Mouse (Mus musculus) midbrain, embryonic 11.5 days (tissue): ENCODE results near the gene Tex2. TPM values are rescaled to one million over a fixed set of nuclear protein-coding genes. Genes with fewer than 3 reads are reported as not detected.

Experiments used
- ATAC-seq: fragments of 200-750 bp; cut with Nextera tagmentation; 2 replicates; pipeline ENCODE4 v1.8.0; 2017; ENCODE audit warnings: moderate TSS enrichment, moderate library complexity; ENCODE audit not compliant: low FRiP score
- DNase-seq: peaks from one replicate; pipeline ENCODE4 v3.0.0; 2015; ENCODE audit warnings: low spot score; ENCODE audit errors: missing footprints
- H3K27ac ChIP-seq: fragments of 300-500 bp; sonication (generic); 2 replicates; pipeline ENCODE4 v1.5.1; 2014; ENCODE audit warnings: low read depth, low read length
- H3K27me3 ChIP-seq: fragments of 300-500 bp; sonication (generic); 2 replicates; pipeline ENCODE4 v1.6.1; 2014; ENCODE audit warnings: mild to moderate bottlenecking, low read length, moderate library complexity, mixed read lengths; ENCODE audit not compliant: control insufficient read depth, insufficient read depth
- H3K36me3 ChIP-seq: fragments of 300-500 bp; sonication (generic); 2 replicates; pipeline ENCODE4 v1.6.1; 2014; ENCODE audit warnings: mild to moderate bottlenecking, low read length, moderate library complexity, mixed read lengths; ENCODE audit not compliant: control insufficient read depth, insufficient read depth
- H3K4me1 ChIP-seq: fragments of 300-500 bp; sonication (generic); 2 replicates; pipeline ENCODE4 v1.6.1; 2014; ENCODE audit warnings: low read length; ENCODE audit not compliant: control insufficient read depth, insufficient read depth
- H3K4me2 ChIP-seq: fragments of 300-500 bp; sonication (generic); 2 replicates; pipeline ENCODE4 v1.6.1; 2014; ENCODE audit warnings: mild to moderate bottlenecking, moderate library complexity
- H3K4me3 ChIP-seq: fragments of 300-500 bp; sonication (generic); 2 replicates; pipeline ENCODE4 v1.5.1; 2014; ENCODE audit warnings: low read depth, low read length
- H3K9ac ChIP-seq: fragments of 300-500 bp; sonication (generic); 2 replicates; pipeline ENCODE4 v1.6.1; 2014; ENCODE audit warnings: low read length
- H3K9me3 ChIP-seq: fragments of 300-500 bp; sonication (generic); 2 replicates; pipeline ENCODE4 v1.6.1; 2016; ENCODE audit warnings: low read length; ENCODE audit not compliant: control insufficient read depth
- WGBS: fragments of 180-500 bp; shearing (Covaris S2); extraction: QIAGEN DNeasy Blood & Tissue Kit; methylation state at CpG from one replicate; pipeline ENCODE4 v1.1.7; 2014; 5-methylcytosine and 5-hydroxymethylcytosine counted together
- polyA plus RNA-seq: library from polyadenylated mRNA; unstranded; fragments of >200 nt; fragmentation: Nextera tagmentation; extraction: Ambion mirVana; gene quantifications from 2 replicates; pipeline ENCODE4 v1.2.1, GENCODE M21; 2014

The Tex2 gene
- polyA plus RNA-seq, 1 experiment from 2014 or later: 9.9 TPM

- H3K9me3 ChIP-seq: no peaks in the 10 kb centered on the region
- H3K36me3 ChIP-seq: no peaks in the 10 kb centered on the region
- 95% methylated on average over 4 of the region's 4 CpGs for WGBS
- no peaks in the 10 kb centered on the region for H3K27me3 ChIP-seq
- ATAC-seq (no peak), DNase-seq (no peak)
- no peaks in the 10 kb centered on the region for H3K4me1 ChIP-seq
- H3K4me2 ChIP-seq: no peak overlapping the region
- H3K9ac ChIP-seq: no peak overlapping the region
- H3K4me3 ChIP-seq: no peak overlapping the region
- no peak overlapping the region for H3K27ac ChIP-seq
Observed at GRCm38 (mm10) chr11:106546081-106546480, 67.1 kb downstream of the Tex2 start.

DNA sequence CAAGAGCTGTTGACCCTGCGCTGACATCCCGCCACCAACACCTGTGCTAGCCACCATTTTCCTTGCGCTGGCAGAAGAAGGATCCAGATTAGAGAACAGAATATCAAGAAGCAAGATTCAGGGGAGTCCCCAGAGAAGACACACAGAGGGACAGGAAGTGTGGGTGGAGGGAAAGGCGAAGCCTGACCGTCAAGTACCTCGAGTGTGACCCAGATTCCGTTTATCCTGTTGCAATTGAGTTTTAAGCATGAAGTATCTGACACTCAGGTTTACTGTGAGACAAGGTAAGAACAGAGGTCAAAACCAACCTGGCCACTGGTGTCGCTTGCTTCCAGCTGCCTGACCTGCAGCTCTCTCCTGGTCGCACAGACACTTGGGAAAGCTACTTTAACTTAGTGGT, 68.3 kb downstream of the Tex2 start:
- H3K9ac ChIP-seq: no peak overlapping the region
- no peak overlapping the region for H3K4me2 ChIP-seq
- no peaks in the 10 kb centered on the region for H3K27me3 ChIP-seq
- H3K4me1 ChIP-seq: no peaks in the 10 kb centered on the region
- no peak overlapping the region for H3K27ac ChIP-seq
- DNase-seq: no peak
- 93% methylated on average over 9 of the region's 9 CpGs for WGBS
- H3K9me3 ChIP-seq: no peaks in the 10 kb centered on the region
- ATAC-seq: no peak
- H3K4me3 ChIP-seq: no peak overlapping the region
- H3K36me3 ChIP-seq: no peaks in the 10 kb centered on the region

GRCm38 (mm10) chr11:106544133-106544532, 69.1 kb downstream of the Tex2 start:
- H3K4me2 ChIP-seq: no peak overlapping the region
- DNase-seq: no peak
- H3K27ac ChIP-seq: no peak overlapping the region
- H3K9ac ChIP-seq: no peak overlapping the region
- no peaks in the 10 kb centered on the region for H3K9me3 ChIP-seq
- no peaks in the 10 kb centered on the region for H3K27me3 ChIP-seq
- no peaks in the 10 kb centered on the region for H3K4me1 ChIP-seq
- no peak for ATAC-seq
- no peaks in the 10 kb centered on the region for H3K36me3 ChIP-seq
- WGBS: 93% methylated on average over 11 of the region's 11 CpGs
- H3K4me3 ChIP-seq: no peak overlapping the region

- Histone ChIP-seq H3K9me3 (no peaks in the 10 kb centered on the region), H3K4me3 (no peak overlapping the region), H3K4me1 (no peaks in the 10 kb centered on the region), H3K4me2 (no peak overlapping the region), H3K27me3 (no peaks in the 10 kb centered on the region), H3K27ac (no peak overlapping the region), H3K9ac (no peak overlapping the region), H3K36me3 (no peaks in the 10 kb centered on the region)
- ATAC-seq (no peak), DNase-seq (no peak)
- WGBS: 92% methylated on average over 13 of the region's 13 CpGs
Observed at GRCm38 (mm10) chr11:106543006-106543405, 70.2 kb downstream of the Tex2 start.

- H3K27me3 ChIP-seq: no peaks in the 10 kb centered on the region
- no peak overlapping the region for H3K27ac ChIP-seq
- H3K9ac ChIP-seq: no peak overlapping the region
- H3K36me3 ChIP-seq: no peaks in the 10 kb centered on the region
- no peaks in the 10 kb centered on the region for H3K9me3 ChIP-seq
- ATAC-seq (no peak), DNase-seq (no peak)
- no peak overlapping the region for H3K4me2 ChIP-seq
- no peak overlapping the region for H3K4me3 ChIP-seq
- H3K4me1 ChIP-seq: no peaks in the 10 kb centered on the region
Observed at GRCm38 (mm10) chr11:106542385-106542784, 70.8 kb downstream of the Tex2 start.

DNA sequence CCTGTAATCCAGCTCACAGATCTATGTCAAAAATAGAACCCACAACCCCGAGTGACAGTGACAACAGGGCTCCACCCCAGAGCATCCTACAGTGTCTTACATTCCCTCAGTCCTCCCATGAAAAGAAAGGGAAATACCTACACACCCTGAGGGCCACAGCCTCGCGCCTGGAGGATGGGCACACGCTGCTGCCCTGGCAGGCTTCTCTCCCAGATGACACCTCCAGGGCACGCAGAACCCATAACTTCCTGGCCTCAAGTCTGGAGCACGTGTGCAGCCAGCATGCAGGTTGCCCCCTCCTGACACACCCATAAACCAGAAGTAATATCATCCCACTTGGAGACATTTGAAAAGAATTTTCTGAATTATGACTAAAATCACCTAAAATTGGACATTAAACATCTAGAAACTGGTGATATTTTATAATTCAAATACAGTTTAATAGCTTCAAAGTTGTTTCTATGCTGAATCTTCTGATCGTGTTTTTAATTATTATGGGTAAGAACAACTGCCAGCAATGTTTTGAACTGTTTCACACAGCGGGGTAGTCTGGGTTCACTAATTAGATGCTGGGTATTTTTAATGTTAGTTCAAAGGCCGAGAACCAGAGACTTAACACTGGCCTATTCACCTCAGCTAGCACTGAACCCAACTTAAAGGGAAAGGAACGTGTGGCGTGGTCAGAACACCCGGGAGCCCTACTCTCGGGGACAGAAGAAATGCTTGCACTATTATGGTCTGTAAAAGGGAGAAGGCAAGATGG, 72.5 kb downstream of the Tex2 start:
- no peaks in the 10 kb centered on the region for H3K4me1 ChIP-seq
- WGBS: 81% methylated on average over 13 of the region's 13 CpGs
- H3K9me3 ChIP-seq: no peaks in the 10 kb centered on the region
- DNase-seq (no peak), ATAC-seq (no peak)
- no peaks in the 10 kb centered on the region for H3K36me3 ChIP-seq
- H3K27me3 ChIP-seq: no peaks in the 10 kb centered on the region
- H3K4me3 ChIP-seq: no peak overlapping the region
- no peak overlapping the region for H3K4me2 ChIP-seq
- no peak overlapping the region for H3K27ac ChIP-seq
- no peak overlapping the region for H3K9ac ChIP-seq

DNA sequence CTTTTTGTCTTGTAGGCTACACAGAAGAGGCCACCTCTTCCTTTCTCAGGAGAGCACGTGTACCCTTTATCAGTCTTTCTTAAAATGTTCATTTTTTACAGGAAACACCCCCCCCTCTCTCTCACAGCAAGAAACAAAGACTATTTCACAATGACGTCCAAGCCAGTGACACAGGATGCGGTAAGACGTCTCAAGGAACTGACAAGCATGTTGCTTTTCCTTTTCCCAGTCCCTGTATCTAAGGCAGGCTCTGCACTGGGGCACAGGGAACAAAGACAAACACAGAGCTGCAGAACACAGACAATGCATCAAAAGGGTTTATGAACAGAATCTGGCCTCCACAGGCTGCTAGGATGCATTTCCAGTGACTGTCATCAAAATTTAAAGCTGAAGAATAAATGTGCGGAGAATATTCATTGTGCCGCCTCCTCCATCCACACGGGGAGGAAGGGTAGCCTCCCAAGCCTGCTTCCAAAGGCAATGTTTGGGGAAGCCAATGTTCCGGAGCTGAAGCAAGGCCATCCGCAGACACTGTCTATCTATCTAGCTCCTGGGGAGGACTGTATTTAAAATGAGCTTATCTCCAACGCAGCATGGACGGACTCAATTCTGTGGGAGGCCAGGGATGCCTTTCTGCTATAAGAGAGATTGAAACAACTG, 76.8 kb downstream of the Tex2 start:
- Histone ChIP-seq H3K9ac (no peak overlapping the region; the same call in 1 of the 2 replicates), H3K4me3 (no peak overlapping the region), H3K36me3 (no peaks in the 10 kb centered on the region), H3K4me1 (no peaks in the 10 kb centered on the region), H3K9me3 (no peaks in the 10 kb centered on the region), H3K27me3 (no peaks in the 10 kb centered on the region), H3K4me2 (no peak overlapping the region), H3K27ac (no peak overlapping the region)
- ATAC-seq (no peak), DNase-seq (no peak)
- 54% methylated on average over 11 of the region's 11 CpGs for WGBS

DNA sequence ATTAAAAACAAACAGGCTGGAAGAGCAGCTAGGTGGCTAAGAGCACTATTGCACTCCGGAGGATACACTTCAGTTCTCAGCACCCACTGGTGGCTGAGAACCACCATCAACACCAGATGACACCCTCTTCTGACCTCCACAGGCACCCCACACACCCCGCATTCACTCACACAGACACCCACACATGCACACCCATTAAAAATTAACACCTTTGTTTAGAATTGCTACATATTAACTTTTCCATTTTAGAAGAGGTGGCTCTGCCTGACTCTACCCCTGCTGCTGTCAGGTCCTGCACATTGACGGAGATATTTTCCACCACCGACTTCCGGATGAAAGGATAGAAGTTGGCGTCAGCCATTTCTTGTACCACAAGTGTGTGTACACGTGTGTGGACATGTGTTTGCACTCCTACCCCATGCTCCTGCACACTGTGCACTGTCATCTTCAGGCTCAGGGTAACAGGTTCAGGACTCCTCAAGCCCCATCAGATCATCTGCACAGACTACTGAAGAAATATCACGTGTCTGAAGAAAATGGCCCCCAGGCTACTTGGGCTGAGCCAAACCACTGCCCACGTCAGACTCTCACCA, 77.5 kb downstream of the Tex2 start:
- no peak overlapping the region for H3K4me2 ChIP-seq
- H3K27me3 ChIP-seq: no peaks in the 10 kb centered on the region
- no peak for ATAC-seq
- H3K4me1 ChIP-seq: no peaks in the 10 kb centered on the region
- H3K9ac ChIP-seq: no peak overlapping the region
- whole genome bisulfite sequencing: 87% methylated on average over 9 of the region's 9 CpGs
- H3K27ac ChIP-seq: no peak overlapping the region
- no peaks in the 10 kb centered on the region for H3K9me3 ChIP-seq
- DNase-seq: no peak
- no peaks in the 10 kb centered on the region for H3K36me3 ChIP-seq
- no peak overlapping the region for H3K4me3 ChIP-seq

- no peaks in the 10 kb centered on the region for H3K9me3 ChIP-seq
- 58% methylated on average over 9 of the region's 9 CpGs for whole genome bisulfite sequencing
- no peak overlapping the region for H3K4me3 ChIP-seq
- H3K4me1 ChIP-seq: no peaks in the 10 kb centered on the region; the same call in 1 of the 2 replicates
- no peak overlapping the region for H3K27ac ChIP-seq
- H3K4me2 ChIP-seq: no peak overlapping the region
- no peaks in the 10 kb centered on the region for H3K27me3 ChIP-seq
- H3K36me3 ChIP-seq: no peaks in the 10 kb centered on the region
- no peak overlapping the region for H3K9ac ChIP-seq
- DNase-seq (no peak), ATAC-seq (no peak)
Observed at GRCm38 (mm10) chr11:106532248-106532790, 80.9 kb downstream of the Tex2 start.
